Mouse (Mus musculus): Measurements from ENCODE around the gene Grin2c. TPM values are rescaled to one million over a fixed set of nuclear protein-coding genes. Genes with fewer than 3 reads are reported as not detected.

Grin2c gene
- polyA plus RNA-seq, 3 experiments from 2014 or later: not detected

DNA sequence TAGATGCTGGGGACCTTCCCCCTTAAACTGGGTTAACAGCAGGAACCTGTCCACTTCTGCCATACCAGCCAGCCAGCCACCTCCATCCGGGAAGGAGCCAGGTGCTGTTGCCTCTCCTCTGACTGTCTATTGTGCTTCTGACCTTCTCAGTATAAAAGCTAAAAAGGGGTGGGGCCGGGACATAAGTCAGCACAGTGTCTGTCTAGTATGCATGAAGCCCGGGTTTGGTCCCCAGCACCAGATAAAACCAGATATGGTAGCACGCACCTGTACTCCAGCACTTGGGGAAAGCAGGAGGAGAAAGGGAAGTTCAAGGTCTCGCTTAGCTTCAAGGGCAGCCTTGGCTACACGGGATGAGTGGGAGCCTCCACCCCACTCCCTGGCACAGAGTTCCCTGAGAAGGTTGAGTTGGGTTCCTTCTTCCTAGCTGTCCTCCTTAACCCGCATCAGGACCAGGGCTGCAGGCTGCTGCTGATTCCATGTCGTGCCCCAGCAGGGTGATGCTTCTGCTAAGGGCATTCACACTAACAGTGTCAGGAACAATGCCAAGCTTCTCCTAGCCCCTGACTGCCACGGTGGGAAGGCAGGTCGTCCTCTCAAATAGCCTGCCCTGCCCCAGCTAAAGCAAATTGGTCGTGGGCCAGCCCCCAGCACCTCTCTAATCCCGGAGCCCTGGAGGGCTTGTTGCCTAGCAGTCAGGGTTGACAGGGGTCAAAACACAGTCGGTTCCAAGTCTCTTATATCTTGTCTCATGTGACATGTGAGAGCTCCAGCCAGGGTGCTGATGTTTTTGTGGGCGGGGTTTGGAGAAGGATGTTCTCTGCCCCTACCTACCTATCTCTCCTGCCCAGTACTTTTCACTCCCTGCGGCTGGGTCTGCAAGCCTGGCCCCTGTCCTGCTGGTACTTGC lies 37.8 kb downstream of the Grin2c start:
- ATAC-seq: no peak

DNA sequence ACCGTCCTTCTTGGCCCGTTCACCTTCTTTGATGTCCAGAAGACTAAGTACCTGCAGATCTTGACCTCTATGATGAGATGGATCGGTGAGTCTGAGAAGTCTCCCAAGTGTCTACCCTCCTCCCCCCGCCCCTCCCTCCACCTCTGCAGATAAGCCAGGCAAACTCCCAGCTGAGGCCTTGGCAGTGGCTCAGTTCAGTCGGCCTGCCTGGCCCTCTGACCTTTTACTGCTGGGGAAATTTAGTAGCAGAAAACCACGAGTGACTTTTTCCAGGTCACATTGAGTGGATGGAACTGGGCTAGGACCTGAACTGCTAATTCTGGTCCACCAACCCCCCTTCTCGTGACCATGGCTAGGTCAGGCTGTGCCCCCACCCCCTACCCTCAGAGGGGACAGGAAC lies 38.6 kb downstream of the Grin2c start:
- ATAC-seq: no peak

DNA sequence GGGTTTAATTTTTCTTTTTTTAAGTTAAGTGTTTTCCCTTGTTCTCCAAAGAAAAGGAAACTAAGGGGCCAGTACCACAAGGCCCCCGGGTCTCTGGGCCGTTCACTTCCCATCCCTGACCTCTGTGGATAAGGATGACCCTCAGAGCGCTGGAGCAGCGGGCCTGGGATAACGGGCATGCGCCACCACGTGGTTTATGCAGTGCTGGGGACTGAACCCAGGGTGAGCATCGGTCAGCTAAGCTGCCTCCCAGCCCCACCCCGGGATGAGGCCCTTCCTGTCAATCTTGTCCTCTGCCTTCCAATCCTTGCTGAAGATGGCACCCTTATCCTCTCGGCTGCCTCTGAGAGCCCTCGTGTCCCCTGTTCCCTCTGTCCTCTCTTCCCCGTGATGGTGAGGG lies 39.4 kb downstream of the Grin2c start:
- ATAC-seq: no peak

DNA sequence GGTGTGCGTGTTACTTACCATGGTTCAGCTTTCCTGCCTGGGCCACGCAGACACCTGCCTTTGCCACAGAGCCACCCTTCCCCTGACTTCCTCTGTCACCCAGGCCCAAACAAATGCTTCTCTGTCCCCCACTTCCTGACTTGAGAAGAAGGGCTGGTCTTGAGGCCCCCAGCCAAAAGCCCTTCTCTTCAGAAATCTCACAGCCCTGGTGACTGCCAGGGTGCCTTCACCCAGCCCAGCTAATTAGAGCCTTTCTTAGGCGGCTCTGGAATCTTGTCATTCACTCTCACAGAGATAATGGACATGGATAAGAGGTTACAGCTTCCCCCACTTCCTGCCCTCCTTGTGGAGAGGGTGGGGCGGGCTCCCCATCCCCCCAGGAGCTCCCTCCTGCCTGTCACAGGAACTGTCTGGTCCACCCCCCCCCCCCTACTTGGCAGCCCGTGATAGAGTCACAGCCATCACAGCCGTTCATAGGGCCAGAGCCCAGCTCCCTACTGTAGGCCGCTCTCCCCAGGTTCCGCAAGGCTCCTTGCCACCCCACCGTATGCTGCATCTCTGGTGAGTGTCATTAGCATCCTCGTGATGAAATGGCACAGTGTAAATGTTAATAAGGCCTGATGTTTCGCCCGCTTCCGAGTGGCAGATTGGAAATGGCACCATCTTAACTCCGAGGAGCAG lies 40.1 kb downstream of the Grin2c start:
- ATAC-seq: peak; percentile 58

DNA sequence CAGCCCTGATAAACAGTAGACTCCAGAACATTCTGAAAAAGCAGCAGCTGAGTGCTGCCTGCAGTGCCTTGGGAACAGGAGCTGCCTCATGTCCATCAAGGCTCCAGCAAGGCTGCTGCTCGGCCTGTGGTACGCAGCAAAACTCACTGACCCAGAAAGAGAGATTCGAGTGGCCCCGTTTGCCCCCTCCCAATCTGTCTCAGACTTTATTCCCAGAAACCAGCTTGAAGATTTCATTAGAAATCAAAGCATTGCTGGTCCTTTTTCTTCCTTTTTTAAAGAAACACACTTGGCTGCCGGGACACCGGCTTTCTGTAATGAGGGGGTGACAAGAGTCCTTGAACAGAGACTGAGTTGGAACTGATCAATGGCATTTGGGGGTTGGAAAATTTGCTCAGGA lies 41.7 kb downstream of the Grin2c start:
- ATAC-seq: no peak

DNA sequence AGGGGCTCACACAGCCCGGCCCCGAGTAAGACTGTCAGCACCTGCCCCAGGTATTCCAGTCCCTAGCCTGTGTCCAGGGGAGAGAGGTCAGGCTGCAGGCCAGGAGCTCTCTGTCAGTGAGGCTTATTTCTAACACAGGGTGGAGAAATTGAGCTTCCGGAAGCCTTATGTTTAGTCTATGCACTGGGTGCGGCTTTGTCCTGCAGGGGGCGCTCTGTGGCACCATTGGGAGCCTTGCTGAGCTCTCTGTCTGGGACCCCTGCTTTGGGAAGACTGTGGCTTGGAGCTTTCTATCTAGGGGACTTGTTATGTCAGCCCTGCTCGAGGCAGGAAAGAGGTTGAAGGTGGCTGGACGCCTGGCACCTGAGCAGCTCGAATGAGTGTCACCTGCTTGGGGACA lies 42.2 kb downstream of the Grin2c start:
- ATAC-seq: no peak

DNA sequence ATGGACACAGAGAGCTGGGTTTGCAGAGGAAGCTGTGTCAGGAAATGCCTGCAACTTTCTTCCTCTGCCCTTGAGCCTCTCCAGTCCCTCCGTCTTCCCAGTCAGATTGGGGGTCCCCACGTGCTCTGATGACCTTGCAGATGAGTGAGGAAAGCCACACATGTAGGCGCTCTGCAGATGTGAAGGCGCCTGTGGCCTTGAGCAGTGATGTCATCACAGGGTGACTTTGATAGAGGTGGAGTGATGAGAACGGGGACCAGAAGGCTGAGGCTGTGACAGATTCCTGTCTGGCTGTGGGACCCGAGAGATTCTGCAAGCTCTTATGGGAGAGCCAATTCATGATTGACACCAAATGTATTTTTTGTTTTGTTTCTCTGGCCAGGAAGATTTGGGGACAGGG lies 43.2 kb downstream of the Grin2c start:
- peak; percentile 73 for ATAC-seq

DNA sequence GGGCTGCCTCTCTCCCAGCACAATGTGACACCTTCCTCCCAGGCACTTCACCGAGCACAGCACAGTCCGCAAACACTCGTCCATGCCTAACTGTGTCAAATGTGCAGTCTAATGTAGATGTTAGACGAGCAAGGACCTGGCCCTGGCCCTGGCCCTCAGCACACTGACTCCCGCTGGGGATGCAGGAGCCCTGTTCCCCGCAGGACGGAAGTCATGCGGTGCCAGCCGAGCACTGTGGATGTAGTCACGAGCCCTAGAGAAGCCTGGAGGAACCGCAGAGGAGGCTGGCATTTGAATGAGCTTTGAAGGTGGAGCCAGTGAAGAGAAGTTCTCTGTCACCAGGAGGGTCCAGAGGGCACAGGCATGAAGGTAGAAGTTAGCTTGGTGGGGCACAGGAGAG lies 43.6 kb downstream of the Grin2c start:
- no peak for ATAC-seq

DNA sequence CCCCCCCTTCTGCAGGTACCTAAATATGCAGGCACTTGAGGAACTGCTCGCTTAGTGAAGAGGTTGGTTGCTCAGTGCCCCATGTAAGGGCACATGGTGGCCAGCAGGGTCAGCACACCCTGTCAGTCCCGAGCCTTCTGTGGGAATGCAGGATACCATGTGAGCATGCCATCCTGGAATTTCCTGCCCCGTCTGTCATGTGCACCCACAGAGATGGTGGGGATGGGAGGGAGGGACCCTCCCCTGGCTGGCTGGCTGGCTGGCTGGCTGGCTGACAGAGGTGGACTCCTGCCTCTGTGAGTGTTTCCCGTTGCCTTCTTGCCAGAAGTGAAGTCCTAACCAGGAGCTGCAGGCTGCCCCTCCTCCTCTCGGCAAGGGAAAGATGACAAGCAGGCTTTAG lies 44.5 kb downstream of the Grin2c start:
- ATAC-seq: no peak

DNA sequence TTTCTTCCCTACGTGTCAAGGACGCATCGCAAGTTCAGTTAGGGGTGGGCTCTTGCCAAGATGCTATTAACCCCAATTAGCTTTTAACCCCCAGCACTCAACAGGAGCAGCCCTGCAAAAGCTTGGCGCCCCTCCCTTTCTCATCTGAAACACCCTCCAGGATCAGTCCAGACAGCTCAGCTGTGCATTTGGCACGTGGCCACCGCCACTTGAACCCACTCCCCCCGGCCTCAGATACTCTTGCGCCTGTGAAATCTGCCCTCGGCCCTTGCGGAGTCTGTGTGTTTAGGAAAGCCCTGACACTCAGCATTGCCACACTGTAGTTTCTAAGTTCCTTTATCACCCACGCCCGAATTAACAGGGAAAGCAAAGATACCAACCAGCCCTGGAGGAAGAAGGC lies 45.0 kb downstream of the Grin2c start:
- no peak for ATAC-seq

DNA sequence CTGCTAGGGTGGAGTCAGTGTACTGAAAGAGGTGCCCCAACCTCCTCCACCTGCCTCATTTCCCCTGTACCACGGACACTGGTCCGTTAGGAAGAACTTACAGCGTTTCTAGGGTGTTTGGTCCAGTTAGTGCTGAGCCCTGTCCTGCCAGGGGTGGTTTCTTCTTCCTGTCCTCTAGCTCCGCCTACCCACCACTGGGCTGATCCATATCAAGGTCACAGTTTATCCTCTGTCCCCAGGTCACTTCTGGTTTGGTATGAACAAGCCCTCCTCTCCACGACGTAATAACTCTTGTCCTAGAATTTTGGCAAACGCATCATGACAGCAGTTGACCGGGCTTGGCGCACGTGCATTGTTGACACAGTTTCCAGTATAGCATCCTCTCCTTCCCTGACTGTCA lies 47.4 kb downstream of the Grin2c start:
- ATAC-seq: no peak

DNA sequence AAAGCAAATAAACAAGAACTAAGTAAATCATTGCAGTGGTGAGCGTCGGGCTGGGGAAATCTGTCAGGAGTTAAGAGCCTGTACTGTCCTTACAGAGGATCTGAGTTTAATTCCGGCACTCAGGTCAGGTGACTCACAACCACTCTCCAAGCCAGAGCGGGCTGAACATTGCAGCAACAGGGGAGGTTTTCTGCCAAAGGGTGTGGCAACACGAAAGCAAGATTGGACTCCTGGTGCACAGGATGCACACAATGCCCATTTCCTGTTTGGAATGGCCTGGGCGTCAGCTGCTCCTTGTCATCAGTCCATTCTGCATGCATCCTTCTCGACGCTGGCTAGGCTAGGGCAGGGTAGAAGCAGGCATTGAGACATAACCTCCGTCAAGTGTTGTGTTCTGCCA lies 47.8 kb downstream of the Grin2c start:
- ATAC-seq: no peak

DNA sequence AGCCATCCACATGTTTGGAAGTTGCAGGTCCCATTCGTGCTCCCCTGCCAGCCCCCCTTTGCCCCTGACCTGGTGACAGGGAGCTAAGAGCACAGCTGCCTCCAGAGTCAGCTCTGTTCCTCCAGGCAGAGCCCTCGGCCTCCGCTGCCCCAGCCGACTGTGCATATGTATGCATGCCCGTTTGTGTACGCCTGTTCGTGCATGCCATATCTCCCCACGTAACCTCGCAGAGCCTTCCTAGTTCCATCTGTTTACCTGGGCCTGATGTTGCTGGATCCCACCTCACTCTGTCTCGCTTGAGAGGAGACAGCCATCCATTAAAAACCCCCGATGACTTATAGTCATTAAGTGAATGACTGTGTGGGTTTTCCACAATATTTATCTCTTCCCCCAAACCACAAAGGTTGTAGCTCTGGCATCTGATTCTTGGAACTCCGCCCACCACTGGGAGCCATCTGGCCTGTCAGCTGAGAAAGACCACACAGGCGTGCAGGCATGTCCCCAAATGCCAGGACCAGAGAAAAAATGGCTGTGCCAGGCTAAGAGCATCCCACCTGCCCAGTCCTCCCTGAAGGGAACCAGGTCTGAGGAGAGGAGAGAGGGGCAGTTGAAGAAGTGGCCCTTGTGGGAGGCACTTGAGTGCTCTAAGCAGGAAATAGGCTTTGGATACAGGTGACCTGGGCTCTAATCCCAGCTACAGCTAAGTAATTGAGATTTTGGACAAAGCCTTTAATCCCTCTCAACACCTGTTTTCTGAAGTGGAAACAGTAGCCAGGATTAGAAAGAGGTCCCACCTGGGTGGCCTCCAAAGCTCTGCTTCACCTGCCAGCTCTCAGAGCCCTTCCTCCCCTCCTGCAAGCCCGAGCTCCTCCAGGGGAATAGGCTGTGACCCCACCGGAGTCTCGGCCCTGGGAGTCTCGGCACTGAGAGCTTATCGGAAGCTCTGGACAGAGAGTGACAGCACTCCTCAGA lies 49.3 kb downstream of the Grin2c start:
- ATAC-seq: no peak

DNA sequence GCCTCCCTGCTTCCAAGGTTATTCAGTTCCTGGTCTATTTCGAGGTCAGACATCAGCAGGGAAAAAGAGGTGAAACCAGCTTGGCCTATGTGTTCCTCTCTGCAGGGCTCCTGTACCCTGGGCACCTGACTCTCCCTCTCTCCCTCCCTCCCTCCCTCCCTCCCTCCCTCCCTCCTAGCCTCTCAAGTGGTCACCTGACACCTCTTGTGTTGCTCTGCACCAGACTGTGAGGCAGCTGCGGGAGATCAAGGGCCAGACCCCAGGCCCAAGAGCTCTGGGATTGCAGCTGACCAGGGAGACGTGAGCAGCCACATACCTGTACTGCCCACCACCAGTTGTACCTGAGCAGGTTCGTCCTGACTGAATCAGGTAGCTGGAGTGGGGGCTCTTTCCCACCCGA lies 51.9 kb downstream of the Grin2c start:
- no peak for ATAC-seq

DNA sequence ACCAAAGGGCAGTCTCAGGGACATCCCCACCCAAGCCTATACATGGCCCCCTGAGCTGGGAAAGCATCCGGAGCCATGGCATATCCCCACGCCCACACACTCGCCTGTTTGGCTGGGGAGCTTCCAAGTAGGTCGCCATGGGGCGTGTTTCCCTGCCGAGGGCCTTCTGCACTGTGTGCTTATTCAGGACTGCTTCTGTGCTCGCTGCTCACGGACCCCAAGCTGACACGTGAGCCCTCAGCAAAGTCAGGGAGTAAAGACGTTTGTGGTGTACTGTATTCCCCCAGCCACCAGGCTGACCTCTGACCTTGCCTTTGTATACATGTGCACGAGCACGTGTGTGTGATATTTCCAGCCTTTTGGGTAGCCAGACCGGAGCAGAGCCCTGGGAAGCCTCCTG lies 54.9 kb downstream of the Grin2c start:
- no peak for ATAC-seq

DNA sequence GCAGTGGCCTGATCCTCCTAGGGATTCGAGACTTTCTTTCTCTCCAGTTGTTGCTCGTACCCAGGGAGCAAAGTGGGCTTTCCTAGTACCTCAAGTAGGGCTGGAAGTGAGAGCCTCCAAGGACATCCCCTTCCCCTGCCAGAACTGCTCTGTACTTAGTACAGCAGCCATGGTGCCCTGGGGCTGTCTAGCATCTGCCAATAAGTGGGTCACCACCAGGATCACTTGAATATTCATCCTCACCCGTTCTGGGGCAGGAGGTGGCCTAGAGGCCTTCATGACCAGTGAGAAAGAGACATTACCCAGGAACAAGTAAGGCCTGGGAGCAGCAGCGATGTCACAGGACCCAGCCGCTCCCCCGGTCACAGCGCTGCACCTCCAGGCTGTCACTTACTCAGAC lies 57.1 kb downstream of the Grin2c start:
- ATAC-seq: no peak

DNA sequence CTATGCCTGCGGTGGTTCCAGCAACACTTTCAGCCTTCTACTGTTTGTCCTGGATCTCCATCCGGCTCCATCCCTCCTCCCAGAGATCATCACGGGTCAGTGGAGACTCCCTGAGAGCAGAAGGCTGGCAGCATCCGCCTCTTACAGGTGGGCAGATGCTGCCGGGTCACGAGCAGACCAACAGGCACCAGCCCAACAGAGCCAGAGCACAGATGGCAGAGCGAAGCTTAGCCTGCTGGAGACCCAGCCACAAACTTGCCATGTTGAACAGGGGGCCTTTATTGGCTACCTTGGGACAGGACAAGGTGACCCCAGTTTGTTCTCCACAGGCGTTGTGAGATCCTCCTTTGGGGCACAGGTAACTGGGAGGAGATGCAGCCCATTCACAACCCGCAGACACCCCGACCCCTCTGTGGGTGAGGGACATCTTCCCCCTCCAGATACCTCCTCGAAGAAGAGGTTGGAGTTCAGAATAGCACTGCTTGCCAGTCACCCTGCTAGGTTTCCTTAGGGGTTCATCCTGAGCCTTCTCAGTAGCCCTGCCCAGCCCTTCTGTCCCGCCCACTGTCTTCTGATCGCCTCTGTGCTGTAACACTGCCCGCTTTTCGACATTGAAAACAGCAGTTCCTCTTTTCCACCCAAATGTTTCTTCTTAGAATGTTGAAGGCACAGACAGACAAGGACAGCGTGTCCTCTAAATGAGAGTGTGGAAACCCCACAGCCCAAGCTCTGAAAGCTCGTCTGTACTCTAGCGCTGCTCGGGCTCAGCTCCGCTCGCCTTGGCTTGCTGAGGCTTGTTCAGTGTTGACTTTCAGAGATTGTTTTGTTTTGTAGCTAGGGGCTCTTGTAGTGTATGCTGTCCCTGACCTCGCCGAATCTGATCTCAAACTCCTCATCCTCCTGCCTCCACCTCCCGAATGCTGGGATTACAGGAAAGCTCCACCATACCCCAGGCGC lies 58.0 kb downstream of the Grin2c start:
- no peak for ATAC-seq

DNA sequence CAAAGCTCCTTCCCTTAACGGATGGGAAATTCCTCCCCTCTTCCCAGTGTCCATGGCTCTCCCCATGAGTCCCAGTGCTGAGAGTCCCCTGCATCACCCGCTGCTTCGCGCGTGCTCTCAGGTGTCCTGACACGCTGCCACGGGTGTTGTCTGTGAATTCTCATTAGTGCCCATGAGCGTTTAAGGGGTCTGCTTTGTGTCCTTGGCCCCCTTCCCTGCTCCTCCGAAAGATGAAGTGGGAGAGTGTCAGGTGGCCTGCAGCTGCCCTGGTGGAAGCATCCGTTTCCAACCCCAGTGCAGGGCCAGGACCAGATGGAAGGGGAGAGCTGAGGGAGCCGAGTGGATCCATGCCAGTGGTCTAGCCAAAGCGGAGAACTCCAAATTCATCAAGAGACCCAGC lies 58.9 kb downstream of the Grin2c start:
- ATAC-seq: no peak

DNA sequence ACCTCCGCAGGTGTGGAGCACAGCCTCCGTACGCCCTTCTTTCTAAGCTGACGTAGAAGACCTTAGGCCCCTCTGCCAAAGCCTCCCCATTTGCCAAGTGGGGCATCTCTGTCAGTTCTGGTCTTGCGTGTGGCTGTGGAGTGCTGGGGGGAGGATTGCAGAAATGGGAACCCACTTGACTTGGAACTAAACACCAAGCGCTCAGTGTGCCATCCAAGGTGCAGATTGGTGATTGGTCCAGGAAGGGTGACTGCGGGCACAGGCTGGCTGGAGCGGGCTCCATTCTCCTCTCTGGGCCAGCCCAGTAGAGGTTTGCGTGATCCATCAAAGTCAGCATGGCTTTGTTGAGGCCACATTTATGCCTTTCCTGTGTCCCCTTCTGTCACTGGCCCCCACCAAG lies 64.3 kb downstream of the Grin2c start:
- no peak for ATAC-seq

DNA sequence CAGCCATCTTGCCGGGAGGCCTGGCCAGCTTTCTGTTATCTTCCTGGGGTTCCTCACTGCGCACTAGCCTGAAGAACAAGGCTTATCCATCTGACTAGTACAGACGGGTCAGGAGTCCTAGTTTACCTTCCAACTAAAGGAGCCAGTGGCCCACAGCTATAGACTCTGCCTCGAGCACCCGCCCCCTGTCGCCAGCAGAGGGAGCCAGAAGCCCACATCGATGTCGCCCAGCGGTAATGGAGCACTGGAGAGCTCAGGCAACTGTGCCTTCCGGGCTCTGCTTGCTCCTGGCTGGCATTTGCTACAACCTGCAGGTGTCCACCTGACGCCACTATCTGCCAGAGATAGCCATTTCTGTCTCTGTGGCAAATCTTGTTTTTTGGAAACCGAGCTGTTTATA lies 64.7 kb downstream of the Grin2c start:
- ATAC-seq: peak; percentile 67

DNA sequence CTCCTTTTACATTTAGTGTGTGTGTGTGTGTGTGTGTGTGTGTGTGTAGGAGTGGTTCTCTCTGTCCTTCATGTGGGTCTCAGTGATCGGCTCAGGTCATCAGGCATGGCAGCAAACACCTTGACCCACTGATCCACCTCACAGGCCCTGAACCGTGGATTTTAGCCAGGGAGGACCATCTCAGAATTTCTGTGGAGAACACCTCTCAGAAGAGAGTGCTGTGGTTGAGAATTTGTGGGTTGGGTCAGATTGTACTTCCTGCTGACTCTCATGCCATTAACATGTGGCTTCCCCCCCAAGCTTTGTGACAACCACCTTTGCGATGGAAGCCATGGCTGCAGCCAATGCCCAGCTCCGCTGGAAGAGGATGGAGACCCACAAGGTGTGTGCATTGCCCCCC lies 66.5 kb downstream of the Grin2c start:
- ATAC-seq: no peak

All from inflammation-experienced regulatory T-cells, adult 6 months (primary cell).